Mouse (Mus musculus): ENCODE measurements around the gene Mtrf1.

- TF ChIP-seq POLR2A (IDR thresholded peaks at IDR 0.05; ENCODE audit: borderline replicate concordance, extremely low read depth, insufficient read depth, insufficient read length, poor library complexity, severe bottlenecking) (no peak), CTCF (IDR thresholded peaks at IDR 0.05; ENCODE audit: borderline replicate concordance, extremely low read depth, insufficient read depth, insufficient read length) (no peak)
Measured at GRCm38 (mm10) chr14:79434068-79434467, 36.5 kb downstream of the Mtrf1 start.

Measured in brain, embryonic 14.5 days (tissue).